Mouse (Mus musculus): Measurements from ENCODE around the gene Lin9. TPM values are rescaled to one million over a fixed set of nuclear protein-coding genes. Genes with fewer than 3 reads are reported as not detected.
"Not testable (repeated sequence)": the region's sequence is repeated elsewhere in the genome, so short reads cannot be mapped to it uniquely, and the experiment has no call there.

The Lin9 gene
- 23.2 and 24.0 TPM in 2 replicates for polyA plus RNA-seq (2016; fragmentation: Nextera tagmentation; extraction: Ambion mirVana)

- H3K36me3 ChIP-seq = peaks cover 13% of the 10 kb centered on the region
- peak within 1 kb of the TSS; percentile 86 for H3K4me3 ChIP-seq
- H3K9me3 ChIP-seq (replicated peaks) = no peaks in the 10 kb centered on the region
- no peaks in the 10 kb centered on the region for H3K27me3 ChIP-seq (ENCODE audit: low read depth, poor library complexity, severe bottlenecking)
- WGBS = under 1% methylated on average over 47 of the region's 47 CpGs
- DNase-seq (ENCODE audit: low spot score) = peak; percentile 95
- H3K4me1 ChIP-seq = peaks cover 32% of the 10 kb centered on the region
- H3K27ac ChIP-seq (replicated peaks) = peak within 1 kb of the TSS; percentile 99
Measured at GRCm38 (mm10) chr1:180641137-180641517, at the start of gene Lin9. Lin9 (plus strand) TSS chr1:180641150.

DNA sequence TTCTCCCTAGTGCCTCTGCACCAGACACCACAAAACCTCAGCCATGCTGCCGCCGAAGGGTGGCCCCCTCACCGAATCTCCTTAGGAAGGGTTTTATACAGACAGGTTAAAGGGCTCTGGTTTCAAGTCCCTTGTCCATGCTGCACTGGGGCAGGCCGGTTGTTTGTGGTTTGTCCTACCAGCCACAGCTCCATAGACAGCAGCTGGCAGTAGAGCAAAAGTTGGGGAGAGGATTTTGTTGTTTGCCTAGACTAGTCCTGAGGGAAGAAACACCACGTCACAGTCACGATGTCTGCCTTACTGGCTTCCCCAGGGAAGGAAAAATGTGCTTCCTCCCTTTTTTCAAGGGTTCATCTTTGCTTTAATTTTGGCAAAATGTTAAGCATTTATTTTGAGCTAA lies 40.4 kb upstream of the Lin9 start:
- no peaks in the 10 kb centered on the region for H3K9me3 ChIP-seq (replicated peaks)
- H3K27ac ChIP-seq (replicated peaks) = no peak overlapping the region
- 92% methylated on average over 6 of the region's 6 CpGs for WGBS
- peaks cover 98% of the 10 kb centered on the region for H3K36me3 ChIP-seq
- no peaks in the 10 kb centered on the region for H3K27me3 ChIP-seq (ENCODE audit: low read depth, poor library complexity, severe bottlenecking)
- DNase-seq (ENCODE audit: low spot score) = no peak
- no peaks in the 10 kb centered on the region for H3K4me1 ChIP-seq
- no peak overlapping the region for H3K4me3 ChIP-seq

DNA sequence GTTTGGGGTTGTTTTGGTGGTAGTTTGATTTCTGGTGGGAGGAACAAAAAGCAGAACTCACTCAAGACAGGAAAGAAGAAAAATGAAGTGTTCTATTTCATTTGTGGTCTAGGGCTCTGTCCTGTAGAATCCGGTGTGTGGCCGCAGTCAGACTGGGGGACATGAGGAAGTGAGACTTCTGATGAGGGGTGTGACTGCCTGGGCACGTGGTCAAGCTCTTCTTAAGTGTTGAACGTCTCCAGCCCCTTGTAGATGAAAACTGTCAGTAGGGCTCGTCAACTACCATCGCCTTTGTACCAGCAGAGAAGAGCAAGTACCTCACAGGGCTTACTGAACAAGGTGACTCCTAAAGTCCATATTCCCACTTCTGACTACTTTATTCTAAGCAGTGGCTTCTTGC lies 39.1 kb upstream of the Lin9 start:
- WGBS = 92% methylated on average over 6 of the region's 6 CpGs
- no peaks in the 10 kb centered on the region for H3K27me3 ChIP-seq (ENCODE audit: low read depth, poor library complexity, severe bottlenecking)
- H3K4me3 ChIP-seq = no peak overlapping the region
- H3K27ac ChIP-seq (replicated peaks) = no peak overlapping the region
- H3K4me1 ChIP-seq = no peaks in the 10 kb centered on the region
- H3K36me3 ChIP-seq = peaks cover 92% of the 10 kb centered on the region
- DNase-seq (ENCODE audit: low spot score) = no peak
- H3K9me3 ChIP-seq (replicated peaks) = no peaks in the 10 kb centered on the region

- no peak overlapping the region for H3K27ac ChIP-seq (replicated peaks)
- 83% methylated on average over 4 of the region's 4 CpGs for WGBS
- no peaks in the 10 kb centered on the region for H3K27me3 ChIP-seq (ENCODE audit: low read depth, poor library complexity, severe bottlenecking)
- no peak overlapping the region for H3K4me3 ChIP-seq
- H3K36me3 ChIP-seq = peaks cover 69% of the 10 kb centered on the region
- no peaks in the 10 kb centered on the region for H3K4me1 ChIP-seq
- DNase-seq (ENCODE audit: low spot score) = no peak
- no peaks in the 10 kb centered on the region for H3K9me3 ChIP-seq (replicated peaks)
Measured at GRCm38 (mm10) chr1:180604579-180604978, 36.4 kb upstream of the Lin9 start.

- no peak for DNase-seq (ENCODE audit: low spot score)
- WGBS = 85% methylated on average over 3 of the region's 3 CpGs
Measured at GRCm38 (mm10) chr1:180606106-180606505, 34.8 kb upstream of the Lin9 start.

GRCm38 (mm10) chr1:180606796-180607577 lies 34.0 kb upstream of the Lin9 start:
- no peaks in the 10 kb centered on the region for H3K27me3 ChIP-seq (ENCODE audit: low read depth, poor library complexity, severe bottlenecking)
- H3K4me3 ChIP-seq = no peak overlapping the region
- H3K9me3 ChIP-seq (replicated peaks) = peaks cover 6% of the 10 kb centered on the region; the same call in 1 of the 2 replicates
- peaks cover 45% of the 10 kb centered on the region for H3K36me3 ChIP-seq
- DNase-seq (ENCODE audit: low spot score) = no peak
- no peaks in the 10 kb centered on the region for H3K4me1 ChIP-seq
- 81% methylated on average over 10 of the region's 10 CpGs for WGBS
- H3K27ac ChIP-seq (replicated peaks) = no peak overlapping the region

More at GRCm38 (mm10) chr1:180606106-180606505, 34.8 kb upstream of the Lin9 start:
- no peaks in the 10 kb centered on the region for H3K9me3 ChIP-seq (replicated peaks)
- no peak overlapping the region for H3K4me3 ChIP-seq
- H3K27ac ChIP-seq (replicated peaks) = no peak overlapping the region
- peaks cover 53% of the 10 kb centered on the region for H3K36me3 ChIP-seq
- no peaks in the 10 kb centered on the region for H3K27me3 ChIP-seq (ENCODE audit: low read depth, poor library complexity, severe bottlenecking)
- no peaks in the 10 kb centered on the region for H3K4me1 ChIP-seq

- WGBS = 83% methylated on average over 2 of the region's 2 CpGs
Measured at GRCm38 (mm10) chr1:180607578-180607879, 33.4 kb upstream of the Lin9 start.

GRCm38 (mm10) chr1:180611842-180612241 lies 29.1 kb upstream of the Lin9 start:
- H3K27me3 ChIP-seq (ENCODE audit: low read depth, poor library complexity, severe bottlenecking); H3K36me3 ChIP-seq; H3K4me3 ChIP-seq; DNase-seq (ENCODE audit: low spot score); H3K27ac ChIP-seq (replicated peaks); H3K4me1 ChIP-seq; H3K9me3 ChIP-seq (replicated peaks): not testable (repeated sequence)
- WGBS = 95% methylated on average over 11 of the region's 14 CpGs

More at GRCm38 (mm10) chr1:180607578-180607879, 33.4 kb upstream of the Lin9 start:
- no peaks in the 10 kb centered on the region for H3K4me1 ChIP-seq
- H3K9me3 ChIP-seq (replicated peaks) = peaks cover 6% of the 10 kb centered on the region; the same call in 1 of the 2 replicates
- H3K27me3 ChIP-seq (ENCODE audit: low read depth, poor library complexity, severe bottlenecking) = no peaks in the 10 kb centered on the region
- no peak for DNase-seq (ENCODE audit: low spot score)
- no peak overlapping the region for H3K27ac ChIP-seq (replicated peaks)
- no peak overlapping the region for H3K4me3 ChIP-seq
- peaks cover 39% of the 10 kb centered on the region for H3K36me3 ChIP-seq

GRCm38 (mm10) chr1:180616762-180617161 lies 24.2 kb upstream of the Lin9 start:
- Histone ChIP-seq H3K9me3 (replicated peaks) (peaks cover 5% of the 10 kb centered on the region; the same call in 1 of the 2 replicates), H3K4me3 (no peak overlapping the region), H3K27me3 (ENCODE audit: low read depth, poor library complexity, severe bottlenecking) (no peaks in the 10 kb centered on the region), H3K27ac (replicated peaks) (no peak overlapping the region), H3K4me1 (no peaks in the 10 kb centered on the region), H3K36me3 (no peaks in the 10 kb centered on the region)
- DNase-seq (ENCODE audit: low spot score) = no peak
- WGBS = 95% methylated on average over 3 of the region's 3 CpGs

DNA sequence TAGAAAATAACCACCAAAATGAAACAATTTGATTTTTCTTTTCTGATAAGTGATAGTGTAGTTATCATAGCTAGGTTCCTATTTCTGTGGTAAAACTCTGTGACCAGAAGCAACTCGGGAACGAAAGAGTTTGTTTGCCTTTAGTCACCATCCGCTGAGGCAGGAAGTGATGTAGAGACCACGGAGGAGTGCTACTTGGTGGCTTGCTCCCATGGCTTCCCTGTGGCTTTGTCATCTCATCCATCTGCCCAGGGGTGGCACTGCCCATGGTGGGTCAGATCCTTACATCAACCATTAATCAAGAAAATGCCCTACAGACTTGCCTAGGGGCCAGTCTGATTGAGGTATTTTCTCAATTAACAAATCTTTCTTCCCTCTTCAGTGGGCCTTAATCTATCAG lies 18.6 kb upstream of the Lin9 start:
- 92% methylated on average over 4 of the region's 4 CpGs for WGBS
- no peak overlapping the region for H3K27ac ChIP-seq (replicated peaks)

GRCm38 (mm10) chr1:180623911-180624310 lies 17.0 kb upstream of the Lin9 start:
- Histone ChIP-seq H3K27me3 (ENCODE audit: low read depth, poor library complexity, severe bottlenecking) (no peaks in the 10 kb centered on the region), H3K4me3 (no peak overlapping the region), H3K36me3 (no peaks in the 10 kb centered on the region), H3K9me3 (replicated peaks) (peaks cover 9% of the 10 kb centered on the region; the same call in 1 of the 2 replicates), H3K27ac (replicated peaks) (no peak overlapping the region), H3K4me1 (no peaks in the 10 kb centered on the region)
- DNase-seq (ENCODE audit: low spot score) = no peak
- WGBS = 94% methylated on average over 2 of the region's 2 CpGs

More for the DNA sequence above, 18.6 kb upstream of the Lin9 start:
- no peak for DNase-seq (ENCODE audit: low spot score)
- no peaks in the 10 kb centered on the region for H3K36me3 ChIP-seq
- no peak overlapping the region for H3K4me3 ChIP-seq
- H3K27me3 ChIP-seq (ENCODE audit: low read depth, poor library complexity, severe bottlenecking) = no peaks in the 10 kb centered on the region
- H3K9me3 ChIP-seq (replicated peaks) = peaks cover 9% of the 10 kb centered on the region; the same call in 1 of the 2 replicates
- H3K4me1 ChIP-seq = no peaks in the 10 kb centered on the region

DNA sequence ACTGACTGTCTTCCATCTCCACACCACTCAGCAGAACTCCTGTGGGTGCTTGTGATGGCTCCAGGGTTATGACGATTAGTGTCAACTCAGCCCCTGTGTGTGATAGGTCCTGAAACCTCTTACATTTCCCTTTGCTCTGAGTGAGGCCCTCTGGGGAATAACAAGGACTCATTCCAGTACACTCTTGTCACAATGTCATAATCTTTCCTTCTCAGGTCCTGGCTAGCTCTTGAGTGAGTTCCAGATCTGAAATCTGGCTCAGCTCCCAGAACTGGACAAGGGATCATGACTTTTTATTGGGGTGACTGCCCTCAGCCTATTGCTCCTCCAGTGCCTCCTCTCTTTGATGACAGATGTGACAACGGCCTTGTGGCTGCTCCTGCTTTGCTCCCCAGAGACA lies 14.8 kb upstream of the Lin9 start:
- 86% methylated on average over 2 of the region's 2 CpGs for WGBS
- Histone ChIP-seq H3K4me1 (no peaks in the 10 kb centered on the region), H3K9me3 (replicated peaks) (peaks cover 9% of the 10 kb centered on the region; the same call in 1 of the 2 replicates), H3K27ac (replicated peaks) (no peak overlapping the region), H3K27me3 (ENCODE audit: low read depth, poor library complexity, severe bottlenecking) (no peaks in the 10 kb centered on the region), H3K36me3 (no peaks in the 10 kb centered on the region), H3K4me3 (no peak overlapping the region)
- no peak for DNase-seq (ENCODE audit: low spot score)

DNA sequence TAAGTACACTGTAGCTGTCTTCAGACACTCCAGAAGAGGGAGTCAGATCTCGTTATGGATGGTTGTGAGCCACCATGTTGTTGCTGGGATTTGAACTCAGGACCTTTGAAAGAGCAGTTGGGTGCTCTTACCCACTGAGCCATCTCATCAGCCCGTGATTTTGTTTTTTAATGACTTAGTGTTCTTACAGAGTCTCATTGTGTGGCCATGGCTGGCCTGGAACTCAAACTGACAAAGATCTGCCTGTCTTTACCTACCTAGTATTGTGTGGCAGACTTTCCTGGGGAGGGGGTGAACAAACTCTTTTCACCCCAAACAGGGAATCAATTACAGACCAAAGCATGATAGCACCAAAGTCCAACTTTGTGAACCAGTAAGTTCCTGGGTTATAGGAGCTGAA lies 3.2 kb upstream of the Lin9 start:
- H3K4me1 ChIP-seq = peaks cover 26% of the 10 kb centered on the region
- 84% methylated on average over 2 of the region's 2 CpGs for WGBS
- not testable (repeated sequence) for H3K36me3 ChIP-seq; H3K27me3 ChIP-seq (ENCODE audit: low read depth, poor library complexity, severe bottlenecking); H3K27ac ChIP-seq (replicated peaks); DNase-seq (ENCODE audit: low spot score); H3K9me3 ChIP-seq (replicated peaks); H3K4me3 ChIP-seq

Data from midbrain, embryonic 10.5 days (tissue).